Mouse (Mus musculus) midbrain, postnatal 0 days (tissue): ENCODE data around the gene Gm20441. TPM values are rescaled to one million over a fixed set of nuclear protein-coding genes. Genes with fewer than 3 reads are reported as not detected.

Experiments
- ATAC-seq: fragments of 200-750 bp; cut with Nextera tagmentation; 2 replicates; pipeline ENCODE4 v1.8.0; 2017; ENCODE audit warnings: moderate number of reproducible peaks, mild to moderate bottlenecking, moderate TSS enrichment, moderate library complexity; ENCODE audit not compliant: low FRiP score
- DNase-seq: peaks from one replicate; pipeline ENCODE4 v3.0.0-alpha.2; 2015; ENCODE audit warnings: low spot score
- H3K27ac ChIP-seq: fragments of 300-500 bp; sonication (generic); 2 replicates; pipeline ENCODE4 v1.5.1; 2014; ENCODE audit warnings: low read depth, mild to moderate bottlenecking, low read length, mixed read lengths
- H3K27me3 ChIP-seq: fragments of 300-500 bp; sonication (generic); 2 replicates; pipeline ENCODE4 v1.6.1; 2014; ENCODE audit warnings: low read length, control low read depth, mixed read lengths; ENCODE audit not compliant: insufficient read depth
- H3K36me3 ChIP-seq: fragments of 300-500 bp; sonication (generic); 2 replicates; pipeline ENCODE4 v1.6.1; 2014; ENCODE audit warnings: low read length, control low read depth, mixed read lengths; ENCODE audit not compliant: insufficient read depth
- H3K4me1 ChIP-seq: fragments of 300-500 bp; sonication (generic); 2 replicates; pipeline ENCODE4 v1.6.1; 2014; ENCODE audit warnings: mild to moderate bottlenecking, control low read depth, antibody characterized with exemption, low read length, mixed read lengths; ENCODE audit not compliant: insufficient read depth
- H3K4me2 ChIP-seq: fragments of 300-500 bp; sonication (generic); 2 replicates; pipeline ENCODE4 v1.6.1; 2014; ENCODE audit warnings: low read depth, mild to moderate bottlenecking, low read length, mixed read lengths; ENCODE audit not compliant: poor library complexity, severe bottlenecking
- H3K4me3 ChIP-seq: fragments of 300-500 bp; sonication (generic); 2 replicates; pipeline ENCODE4 v1.5.1; 2014; ENCODE audit warnings: low read depth, mild to moderate bottlenecking, low read length, moderate library complexity
- H3K9ac ChIP-seq: fragments of 300-500 bp; sonication (generic); replicated peaks from 2 replicates; pipeline ENCODE4 v1.6.1; 2014; ENCODE audit warnings: mild to moderate bottlenecking, low read length, moderate library complexity, mixed read lengths; ENCODE audit not compliant: poor library complexity, severe bottlenecking
- H3K9me3 ChIP-seq: fragments of 300-500 bp; sonication (generic); 2 replicates; pipeline ENCODE4 v1.6.1; 2016; ENCODE audit warnings: low read length, control low read depth
- CTCF ChIP-seq: IDR thresholded peaks from 2 replicates; pipeline ENCODE4 v1.5.1; 2016; ENCODE audit warnings: antibody characterized with exemption, mild to moderate bottlenecking
- whole genome bisulfite sequencing: fragments of 180-500 bp; shearing (Covaris S2); extraction: QIAGEN DNeasy Blood & Tissue Kit; methylation state at CpG from one replicate; pipeline ENCODE4 v1.1.7; 2014; 5-methylcytosine and 5-hydroxymethylcytosine counted together
- polyA plus RNA-seq: library from polyadenylated mRNA; unstranded; fragments of >200 nt; fragmentation: Nextera tagmentation; extraction: Ambion mirVana; gene quantifications from 2 replicates; pipeline ENCODE4 v1.2.1, GENCODE M21; 2015
- total RNA-seq: library from RNA; depleted of rRNA; stranded (reverse); fragments of >200 nt; gene quantifications from 2 replicates; pipeline ENCODE4 v1.2.3, GENCODE M21; 2014

The Gm20441 gene
- total and polyA plus RNA-seq, 2 experiments from 2014 or later, result not detected

GRCm38 (mm10) chr10:75798176-75798696 is 17.5 kb upstream of the Gm20441 start, which contains the start of gene Gstt1:
Gstt1 (minus strand) TSS chr10:75798584.
- H3K27ac ChIP-seq, result peak within 1 kb of the TSS; percentile 34
- H3K4me3 ChIP-seq, result peak within 1 kb of the TSS; percentile 35
- ATAC-seq (no peak), DNase-seq (peak; percentile 41)
- H3K36me3 ChIP-seq, result no peaks in the 10 kb centered on the region
- H3K9ac ChIP-seq, result peak within 1 kb of the TSS; percentile 51
- H3K4me1 ChIP-seq, result peaks cover 11% of the 10 kb centered on the region; the same call in 1 of the 2 replicates
- peak within 1 kb of the TSS; percentile 55 for H3K4me2 ChIP-seq
- 0 out of 2 replicates have a peak, but pooled peaks have one; percentile 6 for TF ChIP-seq CTCF
- WGBS, result 1% methylated on average over 18 of the region's 18 CpGs
- peaks cover 5% of the 10 kb centered on the region; the same call in 1 of the 2 replicates for H3K27me3 ChIP-seq
- H3K9me3 ChIP-seq, result no peaks in the 10 kb centered on the region

GRCm38 (mm10) chr10:75797619-75798175 is 16.9 kb upstream of the Gm20441 start:
- Histone ChIP-seq H3K4me1 (peaks cover 11% of the 10 kb centered on the region; the same call in 1 of the 2 replicates), H3K36me3 (no peaks in the 10 kb centered on the region), H3K4me2 (peak overlapping the region; percentile 55), H3K27ac (peak overlapping the region; percentile 34; the same call in 1 of the 2 replicates), H3K9me3 (no peaks in the 10 kb centered on the region), H3K9ac (peak overlapping the region; percentile 51; the same call in 1 of the 2 replicates), H3K27me3 (peaks cover 5% of the 10 kb centered on the region; the same call in 1 of the 2 replicates), H3K4me3 (peak overlapping the region; percentile 35)
- peak; percentile 72; the same call in 1 of the 2 replicates for ATAC-seq
- WGBS, result 3% methylated on average over 12 of the region's 12 CpGs
- peak; percentile 37 for DNase-seq
- no peak for TF ChIP-seq CTCF

- Histone ChIP-seq H3K27ac (no peak overlapping the region), H3K9me3 (no peaks in the 10 kb centered on the region), H3K4me1 (peaks cover 11% of the 10 kb centered on the region; the same call in 1 of the 2 replicates), H3K4me2 (peak overlapping the region; percentile 55), H3K9ac (no peak overlapping the region), H3K36me3 (no peaks in the 10 kb centered on the region), H3K4me3 (peak overlapping the region; percentile 35), H3K27me3 (peaks cover 5% of the 10 kb centered on the region; the same call in 1 of the 2 replicates)
- 50% methylated on average over 11 of the region's 11 CpGs for WGBS
- ATAC-seq, result no peak
- no peak for DNase-seq
- TF ChIP-seq CTCF, result no peak
These were observed 16.2 kb upstream of the Gm20441 start for GRCm38 (mm10) chr10:75796731-75797516.

- no peak overlapping the region for H3K4me3 ChIP-seq
- no peak overlapping the region for H3K4me2 ChIP-seq
- H3K27me3 ChIP-seq, result peaks cover 5% of the 10 kb centered on the region; the same call in 1 of the 2 replicates
- TF ChIP-seq CTCF, result no peak; the same call in 1 of the 2 replicates
- no peak overlapping the region for H3K27ac ChIP-seq
- WGBS, result 27% methylated on average over 3 of the region's 3 CpGs
- H3K9me3 ChIP-seq, result no peaks in the 10 kb centered on the region
- H3K4me1 ChIP-seq, result peaks cover 11% of the 10 kb centered on the region; the same call in 1 of the 2 replicates
- ATAC-seq (no peak), DNase-seq (peak; percentile 59)
- no peaks in the 10 kb centered on the region for H3K36me3 ChIP-seq
- no peak overlapping the region for H3K9ac ChIP-seq
These were observed 14.1 kb upstream of the Gm20441 start for GRCm38 (mm10) chr10:75794880-75795279.

- peak; percentile 32 for DNase-seq
These were observed 10.0 kb upstream of the Gm20441 start for GRCm38 (mm10) chr10:75790773-75791172.

More at GRCm38 (mm10) chr10:75790773-75791172, 10.0 kb upstream of the Gm20441 start:
- no peak overlapping the region for H3K4me3 ChIP-seq
- no peaks in the 10 kb centered on the region for H3K27me3 ChIP-seq
- no peaks in the 10 kb centered on the region for H3K36me3 ChIP-seq
- WGBS, result 22% methylated on average over 7 of the region's 7 CpGs
- no peak overlapping the region for H3K27ac ChIP-seq
- no peaks in the 10 kb centered on the region for H3K9me3 ChIP-seq
- no peak for ATAC-seq
- no peak overlapping the region for H3K4me2 ChIP-seq
- no peak overlapping the region for H3K9ac ChIP-seq
- peak; percentile 34 for TF ChIP-seq CTCF
- H3K4me1 ChIP-seq, result no peaks in the 10 kb centered on the region
